In genomic region chr2:180654666-180655065, GRCm38 (mm10) we compare ENCODE assay signal across 24 mouse cellular contexts. TPM values are rescaled to one million over a fixed set of nuclear protein-coding genes. Genes with fewer than 3 reads are reported as not detected.
"Had no signal": no experiment of that assay in that cellular context is flagged by ENCODE, and none has a peak within 500 bp of the region (broad histone marks: within the 10 kb centered on the region; RNA-seq: fewer than 3 reads in every experiment).

No protein-coding gene starts in this region.

- H3K4me3 ChIP-seq: layer of hippocampus, adult 2 months; limb, embryonic 10.5 days; limb, embryonic 13.5 days; liver, embryonic 12.5 days; liver, embryonic 15.5 days; lung, embryonic 15.5 days; megakaryocyte, embryonic 14.5 days; midbrain, embryonic 13.5 days; myocyte; neural tube, embryonic 13.5 days; stomach, embryonic 15.5 days had no signal

- ATAC-seq: liver, embryonic 12.5 days; midbrain, embryonic 13.5 days had no signal

- H3K9ac ChIP-seq: limb, embryonic 13.5 days; liver, embryonic 12.5 days; liver, embryonic 15.5 days; lung, embryonic 15.5 days; midbrain, embryonic 13.5 days; neural tube, embryonic 13.5 days; stomach, embryonic 15.5 days had no signal

- H3K27me3 ChIP-seq: limb, embryonic 13.5 days; liver, embryonic 12.5 days; lung, embryonic 15.5 days; midbrain, embryonic 13.5 days; neural tube, embryonic 13.5 days; stomach, embryonic 15.5 days had no signal

- H3K4me2 ChIP-seq: limb, embryonic 13.5 days; liver, embryonic 12.5 days; liver, embryonic 15.5 days; lung, embryonic 15.5 days; midbrain, embryonic 13.5 days; neural tube, embryonic 13.5 days; stomach, embryonic 15.5 days had no signal

- H3K36me3 ChIP-seq: limb, embryonic 10.5 days; limb, embryonic 13.5 days; liver, embryonic 12.5 days; liver, embryonic 15.5 days; lung, embryonic 15.5 days; midbrain, embryonic 13.5 days; neural tube, embryonic 13.5 days; stomach, embryonic 15.5 days had no signal

- H3K27ac ChIP-seq: kidney, postnatal 0 days; layer of hippocampus, adult 2 months; limb, embryonic 10.5 days; limb, embryonic 13.5 days; liver, embryonic 12.5 days; liver, embryonic 15.5 days; lung, embryonic 15.5 days; midbrain, embryonic 13.5 days; neural tube, embryonic 13.5 days; stomach, embryonic 15.5 days had no signal

- H3K9me3 ChIP-seq: limb, embryonic 10.5 days; limb, embryonic 13.5 days; liver, embryonic 12.5 days; liver, embryonic 15.5 days; lung, embryonic 15.5 days; megakaryocyte, embryonic 14.5 days; midbrain, embryonic 13.5 days; neural tube, embryonic 13.5 days; stomach, embryonic 15.5 days had no signal

- H3K4me1 ChIP-seq: liver, embryonic 15.5 days; lung, embryonic 15.5 days; stomach, embryonic 15.5 days had no signal

- DNase-seq: layer of hippocampus, adult 9-11 months; liver; lung, adult 18-20 months; lung, postnatal 10 days; lung, postnatal 36 days; retina, postnatal 1 day; right cerebral cortex, postnatal 25 days; spleen, adult 18-20 months; thymus, postnatal 25 days had no signal

RNA-seq across cellular contexts. Expression of gene Tcfl5, which starts 12.2 kb away (rescaled TPM):
- total RNA-seq: neutrophil, adult 5-6 weeks had no signal
- polyA plus RNA-seq: large intestine, adult 2 months; liver, embryonic 15.5 days; myocyte; thymus, postnatal 0 days had no signal
